Mouse (Mus musculus) lung, embryonic 14.5 days (tissue): Measurements from ENCODE around the gene Mettl8. TPM values are rescaled to one million over a fixed set of nuclear protein-coding genes. Genes with fewer than 3 reads are reported as not detected.

ENCODE experiments used
- ATAC-seq: fragments of 200-750 bp; cut with Nextera tagmentation; 2 replicates; pipeline ENCODE4 v1.8.0; 2017; ENCODE audit warnings: mild to moderate bottlenecking, moderate TSS enrichment, moderate library complexity; ENCODE audit not compliant: insufficient read depth
- DNase-seq: peaks from one replicate; pipeline ENCODE4 v3.0.0-alpha.2; 2015
- H3K27ac ChIP-seq: fragments of 300-500 bp; sonication (generic); 2 replicates; pipeline ENCODE4 v1.5.1; 2014; ENCODE audit warnings: low read depth, mild to moderate bottlenecking, moderate library complexity
- H3K27me3 ChIP-seq: fragments of 300-500 bp; sonication (generic); 2 replicates; pipeline ENCODE4 v1.6.1; 2014; ENCODE audit warnings: low read length, control low read depth; ENCODE audit not compliant: insufficient read depth
- H3K36me3 ChIP-seq: fragments of 300-500 bp; sonication (generic); 2 replicates; pipeline ENCODE4 v1.6.1; 2014; ENCODE audit warnings: control low read depth; ENCODE audit not compliant: insufficient read depth
- H3K4me1 ChIP-seq: fragments of 300-500 bp; sonication (generic); 2 replicates; pipeline ENCODE4 v1.6.1; 2014; ENCODE audit warnings: antibody characterized with exemption, control low read depth; ENCODE audit not compliant: insufficient read depth
- H3K4me2 ChIP-seq: fragments of 300-500 bp; sonication (generic); 2 replicates; pipeline ENCODE4 v1.6.1; 2014; ENCODE audit warnings: mild to moderate bottlenecking
- H3K4me3 ChIP-seq: fragments of 300-500 bp; sonication (generic); 2 replicates; pipeline ENCODE4 v1.5.1; 2014; ENCODE audit warnings: low read depth, low read length
- H3K9ac ChIP-seq: fragments of 300-500 bp; sonication (generic); 2 replicates; pipeline ENCODE4 v1.6.1; 2014
- H3K9me3 ChIP-seq: fragments of 300-500 bp; sonication (generic); 2 replicates; pipeline ENCODE4 v1.6.1; 2016; ENCODE audit warnings: low read depth, low read length, control low read depth
- CTCF ChIP-seq: IDR thresholded peaks from 2 replicates; pipeline ENCODE4 v1.5.1; 2016; ENCODE audit warnings: antibody characterized with exemption, low read depth
- WGBS: fragments of 180-500 bp; shearing (Covaris S2); extraction: QIAGEN DNeasy Blood & Tissue Kit; methylation state at CpG from one replicate; pipeline ENCODE4 v1.1.7; 2014; 5-methylcytosine and 5-hydroxymethylcytosine counted together
- polyA plus RNA-seq: library from polyadenylated mRNA; unstranded; fragments of >200 nt; fragmentation: Nextera tagmentation; extraction: Ambion mirVana; gene quantifications from 2 replicates; pipeline ENCODE4 v1.2.1, GENCODE M21; 2014

Gene Mettl8
- polyA plus RNA-seq, 1 experiment from 2014 or later = 19.6 TPM

- DNase-seq (no peak), ATAC-seq (no peak)
- no peaks in the 10 kb centered on the region for H3K9me3 ChIP-seq
- H3K4me1 ChIP-seq = no peaks in the 10 kb centered on the region; the same call in 1 of the 2 replicates
- no peak overlapping the region for H3K27ac ChIP-seq
- H3K9ac ChIP-seq = no peak overlapping the region
- no peaks in the 10 kb centered on the region for H3K36me3 ChIP-seq
- TF ChIP-seq CTCF = no peak
- no peak overlapping the region for H3K4me2 ChIP-seq
- H3K4me3 ChIP-seq = no peak overlapping the region
- WGBS = 62% methylated on average over 8 of the region's 8 CpGs
- no peaks in the 10 kb centered on the region for H3K27me3 ChIP-seq
Measured at GRCm38 (mm10) chr2:71033987-71034386, 21.4 kb downstream of the Mettl8 start.

- H3K4me2 ChIP-seq = no peak overlapping the region
- no peaks in the 10 kb centered on the region for H3K36me3 ChIP-seq
- no peaks in the 10 kb centered on the region; the same call in 1 of the 2 replicates for H3K4me1 ChIP-seq
- no peaks in the 10 kb centered on the region for H3K27me3 ChIP-seq
- H3K4me3 ChIP-seq = no peak overlapping the region
- H3K27ac ChIP-seq = peak overlapping the region; percentile 37; the same call in 1 of the 2 replicates
- H3K9ac ChIP-seq = no peak overlapping the region
- WGBS = 55% methylated on average over 4 of the region's 4 CpGs
- peak; percentile 71; the same call in 1 of the 2 replicates for ATAC-seq
- no peak for TF ChIP-seq CTCF
- no peaks in the 10 kb centered on the region for H3K9me3 ChIP-seq
- DNase-seq = peak; percentile 57
Measured at GRCm38 (mm10) chr2:71033014-71033413, 22.4 kb downstream of the Mettl8 start.

- no peak; the same call in 1 of the 2 replicates for ATAC-seq
- H3K4me2 ChIP-seq = no peak overlapping the region
Measured at GRCm38 (mm10) chr2:71031973-71032794, 23.2 kb downstream of the Mettl8 start.

GRCm38 (mm10) chr2:71030663-71031062, 24.7 kb downstream of the Mettl8 start:
- 74% methylated on average over 2 of the region's 2 CpGs for WGBS
- no peak overlapping the region for H3K4me2 ChIP-seq
- no peak overlapping the region for H3K27ac ChIP-seq
- no peak for ATAC-seq
- H3K36me3 ChIP-seq = no peaks in the 10 kb centered on the region
- no peak for DNase-seq
- no peaks in the 10 kb centered on the region for H3K27me3 ChIP-seq
- no peak overlapping the region for H3K9ac ChIP-seq
- H3K4me1 ChIP-seq = no peaks in the 10 kb centered on the region; the same call in 1 of the 2 replicates
- no peak for TF ChIP-seq CTCF
- no peaks in the 10 kb centered on the region for H3K9me3 ChIP-seq
- no peak overlapping the region for H3K4me3 ChIP-seq

More at GRCm38 (mm10) chr2:71031973-71032794, 23.2 kb downstream of the Mettl8 start:
- Histone ChIP-seq H3K36me3 (no peaks in the 10 kb centered on the region), H3K27ac (peak overlapping the region; percentile 18; the same call in 1 of the 2 replicates), H3K27me3 (no peaks in the 10 kb centered on the region), H3K9me3 (no peaks in the 10 kb centered on the region), H3K4me3 (no peak overlapping the region), H3K4me1 (no peaks in the 10 kb centered on the region; the same call in 1 of the 2 replicates), H3K9ac (no peak overlapping the region)
- no peak for TF ChIP-seq CTCF
- DNase-seq = no peak
- 66% methylated on average over 18 of the region's 18 CpGs for WGBS

GRCm38 (mm10) chr2:71027631-71028030, 27.8 kb downstream of the Mettl8 start:
- no peak for TF ChIP-seq CTCF
- H3K36me3 ChIP-seq = no peaks in the 10 kb centered on the region
- DNase-seq (no peak), ATAC-seq (no peak)
- no peak overlapping the region for H3K4me3 ChIP-seq
- H3K9ac ChIP-seq = no peak overlapping the region
- no peaks in the 10 kb centered on the region for H3K27me3 ChIP-seq
- H3K4me2 ChIP-seq = no peak overlapping the region
- H3K27ac ChIP-seq = no peak overlapping the region
- no peaks in the 10 kb centered on the region; the same call in 1 of the 2 replicates for H3K4me1 ChIP-seq
- no peaks in the 10 kb centered on the region for H3K9me3 ChIP-seq
- WGBS = 97% methylated on average over 9 of the region's 9 CpGs

- Histone ChIP-seq H3K4me2 (no peak overlapping the region), H3K4me1 (no peaks in the 10 kb centered on the region; the same call in 1 of the 2 replicates), H3K27me3 (no peaks in the 10 kb centered on the region), H3K36me3 (no peaks in the 10 kb centered on the region), H3K27ac (no peak overlapping the region), H3K9ac (no peak overlapping the region), H3K9me3 (no peaks in the 10 kb centered on the region), H3K4me3 (no peak overlapping the region)
- 41% methylated on average over 5 of the region's 5 CpGs for WGBS
- TF ChIP-seq CTCF = peak; percentile 44
- peak; percentile 77 for ATAC-seq
- DNase-seq = peak; percentile 67
Measured at GRCm38 (mm10) chr2:71026787-71027186, 28.6 kb downstream of the Mettl8 start.

- Histone ChIP-seq H3K9ac (no peak overlapping the region), H3K4me2 (no peak overlapping the region), H3K4me3 (no peak overlapping the region), H3K36me3 (no peaks in the 10 kb centered on the region), H3K9me3 (no peaks in the 10 kb centered on the region), H3K27me3 (no peaks in the 10 kb centered on the region), H3K4me1 (no peaks in the 10 kb centered on the region), H3K27ac (no peak overlapping the region)
- TF ChIP-seq CTCF = no peak
- 41% methylated on average over 12 of the region's 12 CpGs for WGBS
- ATAC-seq (no peak), DNase-seq (no peak)
Measured at GRCm38 (mm10) chr2:71025576-71026315, 29.6 kb downstream of the Mettl8 start.
